Mouse (Mus musculus): Measurements from ENCODE around the gene Lcp2. TPM values are rescaled to one million over a fixed set of nuclear protein-coding genes. Genes with fewer than 3 reads are reported as not detected.
A peak's percentile ranks its signal among the peaks of the same experiment; 100 is the strongest.

Gene Lcp2
- polyA plus RNA-seq (2016; fragmentation: Nextera tagmentation; extraction: Ambion mirVana) = 1.4 and 1.5 TPM in 2 replicates

- DNase-seq (ENCODE audit: low spot score) = no peak
- no peak within 1 kb of the TSS for H3K27ac ChIP-seq (replicated peaks)
- H3K36me3 ChIP-seq (replicated peaks) = no peaks in the 10 kb centered on the region
- H3K4me1 ChIP-seq = 0 out of 2 replicates have a peak, but pooled peaks cover 5% of the 10 kb centered on the region
- H3K27me3 ChIP-seq (replicated peaks; ENCODE audit: low read depth, poor library complexity, severe bottlenecking) = no peaks in the 10 kb centered on the region
- no peak within 1 kb of the TSS for H3K4me3 ChIP-seq
- WGBS = 87% methylated on average over 6 of the region's 6 CpGs
- no peaks in the 10 kb centered on the region for H3K9me3 ChIP-seq
Measured at GRCm38 (mm10) chr11:34046767-34047541, at the start of gene Lcp2. Gene Lcp2, plus strand, starts transcription at chr11:34046920.

GRCm38 (mm10) chr11:33998244-33998643 is 48.5 kb upstream of the Lcp2 start:
- Histone ChIP-seq H3K4me1 (peaks cover 3% of the 10 kb centered on the region), H3K9me3 (no peaks in the 10 kb centered on the region), H3K27ac (replicated peaks) (no peak overlapping the region), H3K36me3 (replicated peaks) (no peaks in the 10 kb centered on the region), H3K4me3 (no peak overlapping the region), H3K27me3 (replicated peaks; ENCODE audit: low read depth, poor library complexity, severe bottlenecking) (peaks cover 3% of the 10 kb centered on the region)
- 63% methylated on average over 10 of the region's 10 CpGs for WGBS
- DNase-seq (ENCODE audit: low spot score) = no peak

GRCm38 (mm10) chr11:34000416-34000815 is 46.3 kb upstream of the Lcp2 start:
- no peak for DNase-seq (ENCODE audit: low spot score)
- Histone ChIP-seq H3K9me3 (no peaks in the 10 kb centered on the region), H3K4me3 (no peak overlapping the region), H3K27ac (replicated peaks) (no peak overlapping the region), H3K36me3 (replicated peaks) (no peaks in the 10 kb centered on the region), H3K4me1 (no peaks in the 10 kb centered on the region), H3K27me3 (replicated peaks; ENCODE audit: low read depth, poor library complexity, severe bottlenecking) (no peaks in the 10 kb centered on the region)
- WGBS = 82% methylated on average over 3 of the region's 3 CpGs

GRCm38 (mm10) chr11:34001938-34002592 is 44.7 kb upstream of the Lcp2 start:
- WGBS = 14% methylated on average over 5 of the region's 5 CpGs
- Histone ChIP-seq H3K4me1 (no peaks in the 10 kb centered on the region), H3K36me3 (replicated peaks) (no peaks in the 10 kb centered on the region), H3K27me3 (replicated peaks; ENCODE audit: low read depth, poor library complexity, severe bottlenecking) (no peaks in the 10 kb centered on the region), H3K9me3 (no peaks in the 10 kb centered on the region), H3K27ac (replicated peaks) (no peak overlapping the region), H3K4me3 (no peak overlapping the region)
- peak; percentile 65 for DNase-seq (ENCODE audit: low spot score)

- H3K36me3 ChIP-seq (replicated peaks) = no peaks in the 10 kb centered on the region
- H3K27me3 ChIP-seq (replicated peaks; ENCODE audit: low read depth, poor library complexity, severe bottlenecking) = no peaks in the 10 kb centered on the region
- 75% methylated on average over 5 of the region's 5 CpGs for WGBS
- no peak overlapping the region for H3K27ac ChIP-seq (replicated peaks)
- H3K4me3 ChIP-seq = no peak overlapping the region
- no peaks in the 10 kb centered on the region for H3K9me3 ChIP-seq
- no peak for DNase-seq (ENCODE audit: low spot score)
- no peaks in the 10 kb centered on the region for H3K4me1 ChIP-seq
Measured at GRCm38 (mm10) chr11:34002593-34002965, 44.1 kb upstream of the Lcp2 start.

- Histone ChIP-seq H3K9me3 (no peaks in the 10 kb centered on the region), H3K36me3 (replicated peaks) (no peaks in the 10 kb centered on the region), H3K27me3 (replicated peaks; ENCODE audit: low read depth, poor library complexity, severe bottlenecking) (no peaks in the 10 kb centered on the region), H3K4me3 (no peak overlapping the region), H3K4me1 (peaks cover 8% of the 10 kb centered on the region), H3K27ac (replicated peaks) (no peak overlapping the region)
- 97% methylated on average over 2 of the region's 2 CpGs for WGBS
- DNase-seq (ENCODE audit: low spot score) = no peak
Measured at GRCm38 (mm10) chr11:34007616-34008015, 39.1 kb upstream of the Lcp2 start.

GRCm38 (mm10) chr11:34008214-34008613 is 38.5 kb upstream of the Lcp2 start:
- no peaks in the 10 kb centered on the region for H3K36me3 ChIP-seq (replicated peaks)
- no peaks in the 10 kb centered on the region for H3K27me3 ChIP-seq (replicated peaks; ENCODE audit: low read depth, poor library complexity, severe bottlenecking)
- H3K27ac ChIP-seq (replicated peaks) = peak overlapping the region; percentile 40; the same call in 1 of the 2 replicates
- WGBS = 87% methylated on average over 11 of the region's 11 CpGs
- H3K4me3 ChIP-seq = no peak overlapping the region
- no peak for DNase-seq (ENCODE audit: low spot score)
- H3K4me1 ChIP-seq = peaks cover 8% of the 10 kb centered on the region
- no peaks in the 10 kb centered on the region for H3K9me3 ChIP-seq

- no peaks in the 10 kb centered on the region for H3K9me3 ChIP-seq
- WGBS = 50% methylated on average over 9 of the region's 9 CpGs
- no peaks in the 10 kb centered on the region for H3K36me3 ChIP-seq (replicated peaks)
- peak; percentile 62 for DNase-seq (ENCODE audit: low spot score)
- H3K4me1 ChIP-seq = peaks cover 8% of the 10 kb centered on the region
- no peak overlapping the region for H3K4me3 ChIP-seq
- no peaks in the 10 kb centered on the region for H3K27me3 ChIP-seq (replicated peaks; ENCODE audit: low read depth, poor library complexity, severe bottlenecking)
- H3K27ac ChIP-seq (replicated peaks) = peak overlapping the region; percentile 40; the same call in 1 of the 2 replicates
Measured at GRCm38 (mm10) chr11:34008702-34009101, 38.0 kb upstream of the Lcp2 start.

- Histone ChIP-seq H3K27ac (replicated peaks) (no peak overlapping the region), H3K27me3 (replicated peaks; ENCODE audit: low read depth, poor library complexity, severe bottlenecking) (no peaks in the 10 kb centered on the region), H3K36me3 (replicated peaks) (no peaks in the 10 kb centered on the region), H3K9me3 (no peaks in the 10 kb centered on the region), H3K4me1 (peaks cover 8% of the 10 kb centered on the region), H3K4me3 (no peak overlapping the region)
- DNase-seq (ENCODE audit: low spot score) = no peak
- 81% methylated on average over 12 of the region's 12 CpGs for WGBS
Measured at GRCm38 (mm10) chr11:34009316-34010087, 37.2 kb upstream of the Lcp2 start.

- Histone ChIP-seq H3K4me1 (peaks cover 8% of the 10 kb centered on the region), H3K27ac (replicated peaks) (no peak overlapping the region), H3K36me3 (replicated peaks) (no peaks in the 10 kb centered on the region), H3K9me3 (no peaks in the 10 kb centered on the region), H3K27me3 (replicated peaks; ENCODE audit: low read depth, poor library complexity, severe bottlenecking) (no peaks in the 10 kb centered on the region), H3K4me3 (no peak overlapping the region)
- WGBS = 79% methylated on average over 7 of the region's 7 CpGs
- DNase-seq (ENCODE audit: low spot score) = no peak
Measured at GRCm38 (mm10) chr11:34010133-34010858, 36.4 kb upstream of the Lcp2 start.

GRCm38 (mm10) chr11:34010859-34011172 is 35.9 kb upstream of the Lcp2 start:
- no peak overlapping the region for H3K27ac ChIP-seq (replicated peaks)
- H3K4me1 ChIP-seq = peaks cover 8% of the 10 kb centered on the region
- no peaks in the 10 kb centered on the region for H3K27me3 ChIP-seq (replicated peaks; ENCODE audit: low read depth, poor library complexity, severe bottlenecking)
- 71% methylated on average over 4 of the region's 4 CpGs for whole genome bisulfite sequencing
- no peak overlapping the region for H3K4me3 ChIP-seq
- H3K36me3 ChIP-seq (replicated peaks) = no peaks in the 10 kb centered on the region
- H3K9me3 ChIP-seq = no peaks in the 10 kb centered on the region
- no peak for DNase-seq (ENCODE audit: low spot score)

- H3K27ac ChIP-seq (replicated peaks) = no peak overlapping the region
- H3K9me3 ChIP-seq = no peaks in the 10 kb centered on the region
- H3K27me3 ChIP-seq (replicated peaks; ENCODE audit: low read depth, poor library complexity, severe bottlenecking) = no peaks in the 10 kb centered on the region
- peaks cover 8% of the 10 kb centered on the region for H3K4me1 ChIP-seq
- DNase-seq (ENCODE audit: low spot score) = no peak
- no peak overlapping the region for H3K4me3 ChIP-seq
- no peaks in the 10 kb centered on the region for H3K36me3 ChIP-seq (replicated peaks)
- WGBS = 51% methylated on average over 6 of the region's 6 CpGs
Measured at GRCm38 (mm10) chr11:34012007-34012652, 34.6 kb upstream of the Lcp2 start.
